Mouse (Mus musculus) testis, adult 2 months (tissue): ENCODE data around the gene Fxyd1.

Source experiments
- CTCF ChIP-seq: fragments of 200-500 bp; IDR thresholded peaks from 2 replicates; pipeline ENCODE4 v1.5.1; 2012; ENCODE audit warnings: low read depth, mild to moderate bottlenecking, inconsistent platforms, low read length, moderate library complexity; ENCODE audit not compliant: control insufficient read depth, insufficient read depth, insufficient replicate concordance
- POLR2A ChIP-seq: fragments of 200-500 bp; IDR thresholded peaks from 2 replicates; pipeline ENCODE4 v1.6.1; 2012; ENCODE audit warnings: low read depth, mild to moderate bottlenecking, inconsistent platforms, low read length, moderate library complexity; ENCODE audit not compliant: control insufficient read depth

DNA sequence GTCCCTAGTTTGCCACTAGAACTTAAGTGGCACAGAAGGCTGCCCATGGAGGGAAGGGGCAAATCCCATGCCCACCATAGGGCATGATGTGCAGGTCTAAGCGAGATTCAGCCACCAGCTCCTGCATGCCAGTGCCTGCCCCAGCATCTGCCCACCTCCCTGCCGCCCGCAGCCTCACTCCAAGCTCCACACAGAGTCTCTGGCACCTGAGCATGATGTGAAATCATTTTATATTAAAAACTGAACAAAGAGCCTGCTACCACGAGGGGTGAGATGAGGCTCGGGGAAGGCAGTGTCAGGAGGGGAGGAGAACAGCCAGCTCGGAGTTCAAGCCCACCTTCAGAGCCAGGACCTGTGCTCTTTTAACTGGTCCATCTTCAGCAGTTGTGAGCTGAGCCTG lies 13.3 kb upstream of the Fxyd1 start:
- TF ChIP-seq POLR2A, result no peak
- no peak for TF ChIP-seq CTCF
